Mouse (Mus musculus): ENCODE results near the gene Cish.
A peak's percentile ranks its signal among the peaks of the same experiment; 100 is the strongest.

Gene Cish

DNA sequence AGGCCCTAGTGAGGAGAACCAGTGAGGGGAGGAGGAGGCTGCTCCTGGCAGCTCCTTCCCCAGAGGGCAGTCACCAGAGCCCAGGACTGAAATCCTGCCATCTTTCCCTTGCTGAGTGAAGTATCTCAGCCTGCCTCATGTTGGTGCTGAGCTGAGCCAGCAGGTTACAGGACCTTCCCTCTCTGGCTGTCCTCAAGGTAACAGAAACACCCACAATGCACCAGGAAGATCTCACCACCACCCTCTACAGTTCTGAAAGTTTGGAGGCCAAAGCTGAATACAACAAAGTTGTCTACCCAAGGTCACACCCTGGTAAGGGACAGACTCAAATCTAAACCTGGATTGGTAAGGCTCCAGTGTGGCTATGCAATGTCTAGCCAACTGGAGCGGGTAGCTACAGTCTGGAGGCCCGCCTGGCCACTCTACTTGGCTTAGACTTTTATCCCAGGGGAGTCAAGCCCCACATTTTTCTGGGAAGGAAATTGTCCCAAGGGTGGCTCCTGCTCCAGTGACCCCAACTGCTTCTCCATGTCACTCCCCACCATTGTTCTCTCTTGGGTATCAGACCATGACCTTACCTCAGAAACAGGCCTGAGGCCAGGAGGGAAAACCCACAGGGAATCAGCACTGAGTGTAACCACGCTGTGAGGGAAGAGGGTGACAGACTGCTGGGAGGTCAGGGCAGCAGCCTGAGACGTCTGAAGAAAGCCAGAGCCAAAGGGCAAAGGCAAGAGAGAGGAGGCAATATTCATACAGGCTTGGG is 29.2 kb downstream of the Cish start:
- DNase-seq: no peak

DNA sequence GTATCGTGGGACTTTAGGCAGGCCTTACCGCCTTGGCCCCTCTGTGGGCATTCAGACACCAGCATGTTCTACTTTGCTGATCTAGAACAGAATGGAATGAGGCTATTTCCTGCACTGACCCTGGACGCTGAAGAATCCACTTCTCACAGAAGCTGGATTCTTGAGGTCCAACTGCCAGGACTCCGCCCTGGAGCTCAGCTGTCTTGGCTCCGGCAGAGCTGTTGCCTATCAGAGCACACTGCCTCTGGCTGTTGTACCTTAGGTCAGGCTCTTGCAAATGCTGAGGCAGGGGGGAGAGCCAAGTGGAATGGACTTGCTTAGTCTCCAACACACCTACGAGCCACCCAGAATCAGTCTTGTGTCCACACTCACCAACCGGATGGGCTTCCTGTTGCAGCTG is 30.1 kb downstream of the Cish start:
- DNase-seq: no peak

GRCm38 (mm10) chr9:107327879-107328620 is 32.2 kb downstream of the Cish start:
- DNase-seq: no peak

- no peak for DNase-seq
Measured at GRCm38 (mm10) chr9:107330791-107331190, 35.0 kb downstream of the Cish start.

DNA sequence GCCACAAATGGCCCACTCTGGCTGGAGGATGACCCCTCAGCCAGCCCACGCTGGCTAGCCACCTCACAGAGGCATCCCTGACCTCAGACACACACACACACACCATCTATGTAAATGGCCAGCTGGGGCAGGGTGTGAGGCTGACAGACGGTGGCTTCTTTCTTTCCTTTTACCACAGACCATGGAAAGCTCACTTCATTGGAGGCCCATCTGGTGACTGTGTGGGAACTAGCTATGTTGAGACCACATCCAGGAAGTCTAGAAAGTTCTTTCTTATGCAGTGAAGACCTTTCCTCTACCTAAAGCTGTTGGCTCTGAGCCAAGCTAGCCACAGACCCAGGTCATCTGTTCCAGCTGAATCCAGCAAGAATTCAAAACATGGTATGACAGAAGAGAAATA is 37.9 kb downstream of the Cish start:
- DNase-seq: no peak

DNA sequence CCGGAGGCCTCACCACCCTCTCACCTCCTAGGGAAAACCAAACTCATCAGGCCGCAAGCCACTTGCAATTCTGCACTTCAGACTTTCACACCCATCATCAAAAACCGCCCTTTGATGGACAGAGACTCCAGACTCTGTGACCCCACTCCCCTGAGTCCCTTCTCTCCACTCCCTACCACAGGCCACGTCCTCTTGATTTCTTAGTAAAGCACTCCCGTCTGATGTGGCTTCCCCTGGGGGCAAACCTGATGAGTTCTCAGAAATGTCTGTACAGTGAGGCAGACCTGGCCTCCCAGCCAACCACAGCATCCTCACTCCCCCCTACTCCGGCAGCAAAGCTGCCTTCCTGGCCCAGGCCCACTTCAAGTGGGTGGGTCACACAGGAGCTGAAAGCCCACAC is 38.5 kb downstream of the Cish start:
- DNase-seq: no peak

DNA sequence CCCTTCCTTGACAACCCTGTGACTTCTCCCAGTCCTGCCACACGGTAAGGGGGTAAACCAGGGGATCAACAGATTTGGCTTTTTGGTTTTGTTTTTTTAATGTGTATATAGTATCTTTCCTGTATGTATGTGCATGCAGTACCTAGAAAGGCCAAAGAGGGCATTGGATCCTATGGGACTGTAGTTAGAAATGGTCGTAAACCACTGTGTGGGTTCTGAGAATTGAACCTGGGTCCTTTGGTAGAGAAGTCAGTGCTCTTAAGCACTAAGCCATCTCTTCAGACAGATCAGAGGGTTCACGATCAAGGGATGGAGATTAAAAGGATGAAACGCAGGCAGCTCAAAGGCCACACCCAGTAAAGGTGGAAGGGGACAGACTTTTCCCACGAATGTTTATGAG is 39.2 kb downstream of the Cish start:
- no peak for DNase-seq

DNA sequence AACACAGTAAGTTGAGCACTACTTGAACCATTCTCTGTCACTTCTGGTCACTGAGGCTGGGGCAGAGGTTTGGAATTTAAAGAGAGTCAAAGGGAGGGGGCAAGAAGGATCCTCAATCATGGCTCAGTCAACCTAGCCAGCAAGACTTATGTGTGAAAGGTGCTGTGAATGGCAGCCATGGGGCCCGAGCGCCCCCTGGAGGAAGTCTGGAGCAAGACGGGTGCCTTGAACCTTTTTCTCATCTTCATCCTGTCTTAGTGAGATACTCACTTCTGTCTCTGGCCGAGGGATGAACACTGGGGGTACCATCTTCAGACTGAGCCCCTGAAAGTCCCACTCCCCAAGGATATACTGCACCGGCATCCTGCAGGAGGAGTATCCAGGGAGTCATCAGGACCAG is 40.1 kb downstream of the Cish start:
- DNase-seq: peak; percentile 79

DNA sequence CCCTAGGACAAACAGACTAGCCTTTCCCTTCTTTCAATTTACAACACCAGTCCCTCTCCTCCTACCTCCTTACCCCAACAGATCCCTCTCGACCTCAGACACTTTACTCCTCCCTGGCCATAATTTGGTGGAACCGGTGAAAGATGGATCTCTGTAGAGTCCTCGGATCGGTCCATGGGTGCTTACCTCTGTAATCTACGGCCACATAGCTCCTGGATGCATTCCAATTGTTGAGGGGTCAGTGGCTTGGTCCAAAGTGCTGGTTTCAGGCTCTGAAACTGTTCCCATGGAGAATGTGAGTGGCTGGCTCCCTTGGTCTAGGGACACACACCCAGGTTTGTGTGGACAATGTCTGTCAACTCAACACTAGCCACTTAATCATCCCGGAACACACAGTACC is 40.6 kb downstream of the Cish start:
- no peak for DNase-seq

DNA sequence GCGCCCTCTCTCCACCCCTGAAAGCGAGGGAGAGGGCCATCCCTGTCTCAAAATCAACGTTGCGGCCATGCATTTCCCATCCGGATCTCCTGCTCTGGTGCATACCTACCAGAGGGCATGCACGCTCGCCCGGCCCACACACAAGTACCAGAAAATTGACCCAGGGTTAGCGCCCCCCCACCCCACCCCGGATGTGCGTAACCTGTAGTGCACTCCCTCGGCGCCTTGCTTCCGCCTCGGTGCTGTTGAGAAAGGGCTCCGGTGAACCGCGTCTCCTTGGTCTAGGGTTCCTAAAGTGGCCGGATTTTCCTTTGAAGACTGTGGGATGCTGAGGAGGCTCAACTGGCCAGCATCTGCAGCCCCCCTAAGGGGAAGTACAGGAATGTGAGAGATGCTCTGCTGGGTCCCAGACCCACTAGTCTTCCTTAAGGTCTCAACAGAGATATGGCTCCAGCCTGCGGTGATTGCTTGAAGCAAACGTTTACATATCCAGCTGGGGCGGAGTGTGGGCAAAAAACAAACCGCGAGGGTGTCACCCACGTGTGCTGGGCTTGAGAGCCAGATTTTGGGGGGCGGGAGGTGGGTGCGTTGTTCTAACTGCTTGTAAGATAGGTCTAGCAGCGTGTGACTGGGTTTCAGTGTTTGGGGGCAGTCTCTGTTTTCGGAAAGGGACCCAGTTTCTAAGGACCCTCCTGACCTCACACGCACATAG is 42.5 kb downstream of the Cish start, which contains the start of gene Hemk1:
Gene Hemk1 (minus strand): TSS at position 179 of the 712 bp plus-strand sequence.
- DNase-seq: peak; percentile 74

GRCm38 (mm10) chr9:107340267-107340859 is 44.5 kb downstream of the Cish start, which contains the start of gene 6430571L13Rik:
Gene 6430571L13Rik, plus strand, starts transcription at chr9:107340602.
- peak; percentile 95 for DNase-seq

DNA sequence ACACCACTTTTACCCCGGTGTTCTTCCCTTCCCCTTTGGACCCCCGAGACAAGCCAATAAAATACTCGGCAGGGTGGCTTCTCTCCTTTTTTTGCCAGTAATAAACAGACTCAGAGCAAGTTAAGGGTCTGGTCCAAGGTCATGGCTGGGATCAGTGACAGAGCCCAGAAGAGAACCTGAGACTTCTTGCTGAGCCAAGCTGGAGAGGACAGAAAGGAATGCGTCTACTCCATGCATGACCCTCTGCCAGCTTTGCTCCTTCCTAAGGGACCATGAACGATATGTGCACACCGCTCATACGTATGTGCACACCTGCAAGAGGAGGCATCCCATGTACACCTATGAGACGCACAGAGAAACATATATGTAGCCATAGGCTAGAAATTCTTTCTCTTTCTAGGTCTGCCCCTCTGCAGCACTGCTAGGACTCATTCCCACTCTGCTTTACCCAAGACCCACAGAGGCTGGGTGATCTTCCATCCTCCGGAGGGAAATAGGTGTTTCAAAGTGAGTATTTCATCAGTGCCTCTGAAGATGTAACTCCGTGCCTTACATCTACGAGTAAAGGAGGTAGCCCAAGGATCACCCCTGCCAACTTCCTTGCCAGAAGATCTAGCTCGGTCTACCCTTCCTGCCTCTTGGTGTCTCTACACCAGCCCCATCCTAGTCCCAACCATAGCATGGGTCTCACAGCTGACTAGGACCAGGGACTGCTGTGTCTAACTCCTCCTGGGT is 45.3 kb downstream of the Cish start:
- no peak for DNase-seq

DNA sequence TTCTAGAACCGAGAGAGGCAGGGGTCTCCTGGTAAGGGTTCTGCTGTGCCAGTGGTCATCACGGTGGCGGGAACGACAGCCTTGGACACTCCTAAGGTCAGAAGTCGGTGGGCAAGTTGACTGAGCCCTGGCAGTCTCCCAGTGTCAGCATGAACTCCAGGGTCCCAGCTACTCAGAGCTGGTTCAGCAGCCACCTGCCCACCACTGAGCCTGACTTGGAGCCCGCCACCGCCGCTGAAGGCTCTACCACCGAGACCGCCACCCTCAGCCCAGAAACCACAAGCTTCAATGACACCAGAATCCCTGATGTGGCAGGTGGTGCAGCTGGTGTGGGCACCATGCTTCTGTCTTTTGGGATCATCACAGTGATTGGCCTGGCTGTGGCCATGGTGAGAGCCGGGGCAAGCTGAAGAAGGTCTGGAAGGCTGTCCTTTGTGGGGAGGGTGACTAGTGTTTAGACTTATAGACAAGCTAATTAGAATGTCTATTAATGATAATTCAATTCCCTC is 46.4 kb downstream of the Cish start:
- no peak for DNase-seq

DNA sequence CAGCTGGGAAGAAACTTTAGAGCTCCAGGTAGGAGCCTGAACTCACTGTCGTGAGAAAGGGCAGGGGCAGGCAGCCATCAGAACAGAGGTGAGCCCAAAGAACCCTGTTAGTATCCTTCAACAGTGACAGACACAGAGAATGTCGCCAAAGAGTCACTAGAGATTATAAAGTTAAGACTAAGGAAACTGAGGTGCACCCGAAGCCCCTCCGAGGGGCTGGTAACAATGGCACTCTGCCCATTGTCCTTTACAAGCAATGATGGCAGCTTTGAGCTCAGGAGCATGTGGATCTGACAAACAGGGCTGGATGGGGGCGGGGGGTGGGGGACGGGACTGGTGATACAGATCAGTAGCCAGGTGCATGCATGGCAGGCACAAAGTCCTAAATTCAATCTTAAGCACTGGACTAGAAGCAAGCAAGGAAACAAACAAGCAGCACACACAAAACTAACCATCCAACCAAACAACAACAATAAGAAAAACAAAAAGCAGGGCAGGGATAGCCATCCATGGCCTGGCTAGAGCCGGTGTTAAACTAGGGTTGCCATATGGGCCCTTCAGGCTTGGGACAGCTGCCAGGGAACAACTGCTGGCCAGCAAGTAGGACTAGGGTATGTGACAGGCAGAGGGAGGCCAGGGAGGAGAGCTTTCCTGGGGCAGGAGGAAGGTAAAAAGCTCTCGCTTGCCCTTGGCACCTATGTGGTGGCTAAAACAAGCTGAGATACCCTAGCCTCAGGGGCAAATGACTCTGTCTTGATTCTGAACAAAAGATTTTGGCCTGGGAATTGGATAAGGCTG is 47.5 kb downstream of the Cish start:
- DNase-seq: peak; percentile 93

DNA sequence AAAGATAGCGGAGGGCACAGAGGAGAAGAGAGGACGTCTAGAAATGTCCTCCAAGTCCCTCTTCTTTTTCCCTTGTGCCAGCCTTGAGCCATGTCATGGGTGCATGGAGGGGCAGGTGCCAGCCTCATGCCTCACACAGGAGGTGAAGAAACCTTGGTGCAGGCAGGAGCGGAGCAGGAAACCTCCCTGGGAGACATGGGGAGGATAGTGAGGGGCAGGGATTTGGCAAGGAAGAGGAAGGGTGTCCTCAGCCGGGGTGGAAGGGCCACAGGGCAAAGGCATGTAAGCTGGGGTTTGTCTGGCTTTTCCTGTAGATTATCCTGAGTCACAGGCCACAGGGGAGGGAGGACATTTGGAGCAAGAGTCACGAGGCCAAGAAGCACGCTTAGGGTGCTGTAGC is 48.2 kb downstream of the Cish start:
- DNase-seq: peak; percentile 59

GRCm38 (mm10) chr9:107346081-107346480 is 50.3 kb downstream of the Cish start:
- DNase-seq: no peak

- no peak for DNase-seq
Measured at GRCm38 (mm10) chr9:107347586-107348183, 51.9 kb downstream of the Cish start.

DNA sequence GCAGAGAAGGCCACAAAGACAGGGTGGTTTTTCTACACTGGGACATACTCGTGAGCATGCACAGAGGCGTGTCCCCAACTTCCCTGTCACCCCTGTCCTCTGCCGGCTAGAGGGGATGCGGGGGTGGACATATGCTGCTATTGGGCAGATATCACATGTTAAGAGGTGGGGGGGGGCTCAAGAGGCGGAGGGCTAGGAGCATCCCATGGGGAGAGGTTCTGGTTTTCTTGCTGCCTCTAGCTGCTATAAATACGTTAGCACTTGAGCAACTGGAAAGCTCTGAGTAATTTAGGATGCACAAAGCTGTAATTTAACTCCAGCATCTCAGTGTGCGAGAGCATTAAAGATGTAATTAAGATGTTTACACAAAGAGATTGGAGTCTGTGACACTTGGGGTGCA is 53.5 kb downstream of the Cish start:
- no peak for DNase-seq
